Mouse (Mus musculus): ENCODE results near the gene Sh3glb1.

GRCm38 (mm10) chr3:144644202-144644601 lies 75.9 kb downstream of the Sh3glb1 start:
- TF ChIP-seq FLI1 (IDR thresholded peaks at IDR 0.05; ENCODE audit: low read length) (no peak), GATA1 (IDR thresholded peaks at IDR 0.05; ENCODE audit: borderline replicate concordance, low read length) (no peak)
